Mouse (Mus musculus) heart, embryonic 10.5 days (tissue): ENCODE measurements around the gene Osm. TPM values are rescaled to one million over a fixed set of nuclear protein-coding genes. Genes with fewer than 3 reads are reported as not detected.

Experiments
- DNase-seq: peaks from one replicate; pipeline ENCODE4 v3.0.0-alpha.2; 2017; ENCODE audit warnings: low spot score
- H3K27ac ChIP-seq: fragments of 300-500 bp; sonication (generic); 2 replicates; pipeline ENCODE4 v1.5.1; 2016; ENCODE audit warnings: mild to moderate bottlenecking
- H3K27me3 ChIP-seq: fragments of 300-500 bp; sonication (generic); 2 replicates; pipeline ENCODE4 v1.6.1; 2016; ENCODE audit warnings: mild to moderate bottlenecking; ENCODE audit not compliant: poor library complexity, insufficient read depth, severe bottlenecking
- H3K36me3 ChIP-seq: fragments of 300-500 bp; sonication (generic); 2 replicates; pipeline ENCODE4 v1.6.1; 2016; ENCODE audit warnings: mild to moderate bottlenecking, moderate library complexity
- H3K4me1 ChIP-seq: fragments of 300-500 bp; sonication (generic); 2 replicates; pipeline ENCODE4 v1.6.1; 2016; ENCODE audit warnings: mild to moderate bottlenecking
- H3K4me3 ChIP-seq: fragments of 300-500 bp; sonication (generic); 2 replicates; pipeline ENCODE4 v1.5.1; 2016; ENCODE audit warnings: mild to moderate bottlenecking, moderate library complexity
- H3K9me3 ChIP-seq: fragments of 300-500 bp; sonication (generic); 2 replicates; pipeline ENCODE4 v1.6.1; 2016; ENCODE audit warnings: mild to moderate bottlenecking, moderate library complexity
- WGBS: fragments of 180-500 bp; shearing (Covaris S2); methylation state at CpG from one replicate; pipeline ENCODE4 v1.1.7; 2016; 5-methylcytosine and 5-hydroxymethylcytosine counted together
- polyA plus RNA-seq: library from polyadenylated mRNA; unstranded; fragments of >200 nt; fragmentation: Nextera tagmentation; extraction: Ambion mirVana; gene quantifications from 2 replicates; pipeline ENCODE4 v1.2.1, GENCODE M21; 2016

Osm gene
- polyA plus RNA-seq, 1 experiment from 2014 or later: 0.05 TPM

GRCm38 (mm10) chr11:4235052-4235655 is 1.1 kb upstream of the Osm start:
- WGBS: 83% methylated on average over 6 of the region's 6 CpGs
- DNase-seq: no peak
- no peaks in the 10 kb centered on the region for H3K36me3 ChIP-seq
- no peak overlapping the region for H3K27ac ChIP-seq
- H3K4me1 ChIP-seq: 0 out of 2 replicates have a peak, but pooled peaks cover 5% of the 10 kb centered on the region
- no peaks in the 10 kb centered on the region for H3K9me3 ChIP-seq
- no peak overlapping the region for H3K4me3 ChIP-seq
- peaks cover 8% of the 10 kb centered on the region; the same call in 1 of the 2 replicates for H3K27me3 ChIP-seq

DNA sequence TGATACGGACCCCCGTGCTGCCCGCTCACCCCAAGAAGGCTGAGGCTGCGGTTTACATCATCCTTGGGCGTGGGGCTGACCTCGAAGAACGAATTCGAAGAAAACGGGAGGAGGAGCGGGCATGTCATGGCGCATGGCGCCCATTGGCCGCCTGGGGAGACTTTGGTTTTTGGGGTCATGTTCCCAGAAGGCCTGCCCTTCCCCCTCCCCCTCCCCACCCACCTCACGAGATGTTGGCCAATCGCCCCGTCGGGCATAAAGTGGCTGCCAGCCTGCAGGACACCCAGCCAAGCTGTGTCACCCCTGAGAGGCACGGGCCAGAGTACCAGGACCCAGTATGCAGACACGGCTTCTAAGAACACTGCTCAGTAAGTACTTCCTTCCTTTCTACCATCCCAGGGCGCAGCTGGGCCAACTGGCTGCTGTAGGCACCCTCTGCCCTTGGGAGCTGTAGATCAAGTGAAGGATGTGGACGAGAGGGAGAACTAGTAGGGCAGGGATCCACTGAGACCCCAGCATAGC is 387 bp downstream of the Osm start:
- 88% methylated on average over 21 of the region's 21 CpGs for WGBS
- no peaks in the 10 kb centered on the region for H3K36me3 ChIP-seq

GRCm38 (mm10) chr11:4237389-4237912 is 1.2 kb downstream of the Osm start:
- H3K27ac ChIP-seq: no peak overlapping the region
- 0 out of 2 replicates have a peak, but pooled peaks cover 4% of the 10 kb centered on the region for H3K4me1 ChIP-seq
- H3K9me3 ChIP-seq: no peaks in the 10 kb centered on the region
- WGBS: 77% methylated on average over 18 of the region's 18 CpGs
- DNase-seq: no peak
- H3K36me3 ChIP-seq: no peaks in the 10 kb centered on the region
- peaks cover 8% of the 10 kb centered on the region; the same call in 1 of the 2 replicates for H3K27me3 ChIP-seq
- H3K4me3 ChIP-seq: no peak overlapping the region

More for the DNA sequence above, 387 bp downstream of the Osm start:
- no peaks in the 10 kb centered on the region for H3K9me3 ChIP-seq
- H3K27me3 ChIP-seq: peaks cover 8% of the 10 kb centered on the region; the same call in 1 of the 2 replicates
- no peak overlapping the region for H3K4me3 ChIP-seq
- DNase-seq: no peak
- 0 out of 2 replicates have a peak, but pooled peaks cover 5% of the 10 kb centered on the region for H3K4me1 ChIP-seq
- no peak overlapping the region for H3K27ac ChIP-seq

DNA sequence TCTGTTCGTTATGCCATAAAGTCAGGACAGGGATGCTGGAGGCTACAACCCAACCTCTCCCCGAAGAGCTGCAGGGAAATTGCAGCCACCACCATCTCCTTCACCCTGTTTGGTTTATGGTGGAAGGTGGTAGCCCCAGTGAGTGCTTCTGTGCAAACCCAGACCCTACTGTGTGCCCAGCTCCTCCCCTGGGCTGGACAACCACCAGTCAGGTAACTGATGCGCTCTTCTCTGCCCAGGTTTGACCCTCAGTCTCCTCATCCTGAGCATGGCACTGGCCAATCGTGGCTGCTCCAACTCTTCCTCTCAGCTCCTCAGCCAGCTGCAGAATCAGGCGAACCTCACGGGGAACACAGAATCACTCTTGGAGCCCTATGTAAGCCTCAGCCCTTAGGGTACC is 1.9 kb downstream of the Osm start:
- Histone ChIP-seq H3K36me3 (no peaks in the 10 kb centered on the region), H3K27me3 (peaks cover 8% of the 10 kb centered on the region; the same call in 1 of the 2 replicates), H3K4me3 (no peak overlapping the region), H3K9me3 (no peaks in the 10 kb centered on the region), H3K27ac (no peak overlapping the region), H3K4me1 (no peaks in the 10 kb centered on the region)
- no peak for DNase-seq
- WGBS: 84% methylated on average over 6 of the region's 6 CpGs

DNA sequence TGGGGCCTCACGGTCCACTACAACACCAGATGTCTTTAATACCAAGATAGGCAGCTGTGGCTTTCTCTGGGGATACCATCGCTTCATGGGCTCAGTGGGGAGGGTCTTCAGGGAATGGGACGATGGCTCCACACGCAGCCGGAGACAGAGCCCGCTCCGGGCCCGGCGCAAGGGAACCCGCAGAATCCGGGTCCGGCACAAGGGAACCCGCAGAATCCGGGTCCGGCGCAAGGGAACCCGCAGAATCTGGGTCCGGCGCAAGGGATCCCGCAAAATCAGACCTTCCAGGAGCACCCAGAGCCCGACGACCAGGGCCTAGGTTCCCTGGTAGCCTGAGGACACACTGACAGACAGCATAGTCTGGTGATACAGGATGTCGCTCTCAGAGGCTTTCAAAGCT is 3.5 kb downstream of the Osm start:
- WGBS: 84% methylated on average over 23 of the region's 23 CpGs
- Histone ChIP-seq H3K9me3 (no peaks in the 10 kb centered on the region), H3K4me1 (no peaks in the 10 kb centered on the region), H3K36me3 (no peaks in the 10 kb centered on the region), H3K27ac (no peak overlapping the region), H3K27me3 (peaks cover 8% of the 10 kb centered on the region; the same call in 1 of the 2 replicates), H3K4me3 (no peak overlapping the region)
- no peak for DNase-seq

GRCm38 (mm10) chr11:4240151-4240550 is 3.9 kb downstream of the Osm start:
- no peak overlapping the region for H3K4me3 ChIP-seq
- no peak for DNase-seq
- WGBS: 74% methylated on average over 7 of the region's 7 CpGs

GRCm38 (mm10) chr11:4241180-4241579 is 5.0 kb downstream of the Osm start:
- no peaks in the 10 kb centered on the region for H3K9me3 ChIP-seq
- no peaks in the 10 kb centered on the region for H3K36me3 ChIP-seq
- DNase-seq: no peak
- H3K4me3 ChIP-seq: no peak overlapping the region
- 81% methylated on average over 4 of the region's 4 CpGs for WGBS
- peaks cover 8% of the 10 kb centered on the region; the same call in 1 of the 2 replicates for H3K27me3 ChIP-seq
- no peak overlapping the region for H3K27ac ChIP-seq
- no peaks in the 10 kb centered on the region for H3K4me1 ChIP-seq

More at GRCm38 (mm10) chr11:4240151-4240550, 3.9 kb downstream of the Osm start:
- peaks cover 8% of the 10 kb centered on the region; the same call in 1 of the 2 replicates for H3K27me3 ChIP-seq
- H3K9me3 ChIP-seq: no peaks in the 10 kb centered on the region
- H3K4me1 ChIP-seq: no peaks in the 10 kb centered on the region
- H3K27ac ChIP-seq: no peak overlapping the region
- H3K36me3 ChIP-seq: no peaks in the 10 kb centered on the region

DNA sequence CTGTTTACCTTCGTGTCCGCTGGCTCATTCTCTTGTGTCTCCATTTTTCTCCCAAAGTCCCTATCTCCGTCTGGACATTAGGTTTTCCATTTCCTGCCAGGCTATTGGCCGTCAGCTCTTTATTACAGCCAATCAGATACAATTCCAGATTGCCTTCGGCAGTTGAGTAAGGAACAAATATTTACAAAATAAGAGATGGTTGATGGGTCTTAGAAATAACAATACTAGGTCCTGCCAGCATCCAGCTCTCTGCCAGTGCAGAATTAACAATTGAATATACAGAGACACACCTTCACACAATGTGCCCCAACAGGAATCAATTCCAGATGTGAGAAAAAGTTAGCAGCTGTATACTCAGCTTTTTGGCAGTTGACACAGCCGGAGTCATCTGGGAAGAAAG is 9.9 kb downstream of the Osm start:
- no peaks in the 10 kb centered on the region for H3K36me3 ChIP-seq
- H3K9me3 ChIP-seq: no peaks in the 10 kb centered on the region
- DNase-seq: no peak
- no peaks in the 10 kb centered on the region for H3K27me3 ChIP-seq
- no peak overlapping the region for H3K4me3 ChIP-seq
- H3K4me1 ChIP-seq: no peaks in the 10 kb centered on the region
- WGBS: 76% methylated on average over 6 of the region's 6 CpGs
- no peak overlapping the region for H3K27ac ChIP-seq

DNA sequence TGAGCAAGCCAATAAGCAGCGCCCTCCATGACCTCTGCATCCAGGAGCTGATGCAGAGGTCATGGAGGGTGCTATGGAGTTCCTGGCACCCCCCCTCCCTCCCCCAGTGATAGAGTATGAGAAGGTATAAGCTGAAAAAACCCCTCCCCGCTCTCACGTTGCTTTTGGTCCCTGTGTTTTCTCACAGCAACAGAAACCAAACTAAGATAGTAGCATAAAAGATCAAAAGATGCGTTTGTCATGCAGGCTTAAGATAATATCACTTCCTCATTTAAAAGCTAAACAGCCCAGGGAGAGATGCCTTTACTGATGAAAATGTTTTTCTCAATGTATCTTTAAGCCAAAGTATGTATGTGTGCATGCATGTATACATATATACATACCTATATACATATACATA is 10.4 kb downstream of the Osm start:
- DNase-seq: no peak
- H3K9me3 ChIP-seq: no peaks in the 10 kb centered on the region
- no peaks in the 10 kb centered on the region for H3K36me3 ChIP-seq
- H3K4me3 ChIP-seq: no peak overlapping the region
- H3K4me1 ChIP-seq: no peaks in the 10 kb centered on the region
- H3K27ac ChIP-seq: no peak overlapping the region
- WGBS: 66% methylated on average over 4 of the region's 4 CpGs
- no peaks in the 10 kb centered on the region for H3K27me3 ChIP-seq

GRCm38 (mm10) chr11:4247201-4247959 is 11.2 kb downstream of the Osm start:
- no peak for DNase-seq
- H3K9me3 ChIP-seq: no peaks in the 10 kb centered on the region
- no peak overlapping the region for H3K4me3 ChIP-seq
- H3K27ac ChIP-seq: no peak overlapping the region
- 75% methylated on average over 14 of the region's 14 CpGs for WGBS
- no peaks in the 10 kb centered on the region for H3K36me3 ChIP-seq
- H3K27me3 ChIP-seq: no peaks in the 10 kb centered on the region
- no peaks in the 10 kb centered on the region for H3K4me1 ChIP-seq

GRCm38 (mm10) chr11:4249151-4249550 is 12.9 kb downstream of the Osm start:
- no peaks in the 10 kb centered on the region for H3K9me3 ChIP-seq
- no peaks in the 10 kb centered on the region for H3K4me1 ChIP-seq
- no peak overlapping the region for H3K27ac ChIP-seq
- no peaks in the 10 kb centered on the region for H3K27me3 ChIP-seq
- H3K4me3 ChIP-seq: no peak overlapping the region
- H3K36me3 ChIP-seq: no peaks in the 10 kb centered on the region
- 89% methylated on average over 3 of the region's 3 CpGs for WGBS
- no peak for DNase-seq

GRCm38 (mm10) chr11:4250290-4250689 is 14.1 kb downstream of the Osm start:
- H3K9me3 ChIP-seq: no peaks in the 10 kb centered on the region
- no peak overlapping the region for H3K27ac ChIP-seq
- 72% methylated on average over 7 of the region's 7 CpGs for WGBS
- no peaks in the 10 kb centered on the region for H3K4me1 ChIP-seq
- H3K27me3 ChIP-seq: no peaks in the 10 kb centered on the region
- H3K4me3 ChIP-seq: no peak overlapping the region
- no peak for DNase-seq
- H3K36me3 ChIP-seq: no peaks in the 10 kb centered on the region

GRCm38 (mm10) chr11:4251376-4251775 is 15.2 kb downstream of the Osm start:
- H3K27me3 ChIP-seq: no peaks in the 10 kb centered on the region
- H3K9me3 ChIP-seq: no peaks in the 10 kb centered on the region
- WGBS: 72% methylated on average over 3 of the region's 3 CpGs

More at GRCm38 (mm10) chr11:4251376-4251775, 15.2 kb downstream of the Osm start:
- H3K36me3 ChIP-seq: no peaks in the 10 kb centered on the region
- H3K4me1 ChIP-seq: no peaks in the 10 kb centered on the region
- no peak overlapping the region for H3K4me3 ChIP-seq
- no peak for DNase-seq
- no peak overlapping the region for H3K27ac ChIP-seq
